Mouse (Mus musculus) liver, embryonic 14.5 days (tissue): ENCODE data around the gene Hist1h1a.

Experiments used
- CTCF ChIP-seq: IDR thresholded peaks from 2 replicates; pipeline ENCODE4 v1.5.1; 2016; ENCODE audit warnings: antibody characterized with exemption, low read depth, control low read depth
- EP300 ChIP-seq: IDR thresholded peaks from 2 replicates; pipeline ENCODE4 v1.6.1; 2016; ENCODE audit warnings: antibody characterized with exemption, low read depth

GRCm38 (mm10) chr13:23739922-23740252, 23.6 kb upstream of the Hist1h1a start:
- no peak for TF ChIP-seq CTCF
- peak; percentile 11; the same call in 1 of the 2 replicates for TF ChIP-seq EP300
